Mouse (Mus musculus) CH12.LX (cell line): ENCODE measurements around the gene Ubap2l.
A peak's percentile ranks its signal among the peaks of the same experiment; 100 is the strongest.

Source experiments
- BHLHE40 ChIP-seq: IDR thresholded peaks from 2 replicates; pipeline ENCODE4 v1.6.1; 2011; ENCODE audit warnings: mild to moderate bottlenecking, low read depth, low read length, improper control_type of control experiment
- CHD2 ChIP-seq: IDR thresholded peaks from 2 replicates; pipeline ENCODE4 v1.6.1; 2011; ENCODE audit warnings: low read length, improper control_type of control experiment
- CTCF ChIP-seq, 2 experiments: IDR thresholded peaks in 1 of 2; conservative IDR thresholded peaks in 1 of 2; 2 replicates each; pipeline ENCODE4 v1.5.1; 2011 to 2012; ENCODE audit warnings: low read depth in 2 of 2, low read length in 2 of 2, improper control_type of control experiment in 1 of 2, inconsistent platforms in 1 of 2, mild to moderate bottlenecking in 1 of 2, moderate library complexity in 1 of 2
- EP300 ChIP-seq: IDR thresholded peaks from 2 replicates; pipeline ENCODE4 v1.6.1; 2011; ENCODE audit warnings: low read length, improper control_type of control experiment
- ETS1 ChIP-seq: conservative IDR thresholded peaks from 2 replicates; pipeline ENCODE4 v1.6.1; 2012; ENCODE audit warnings: low read depth, mild to moderate bottlenecking, inconsistent platforms, low read length, improper control_type of control experiment, moderate library complexity
- HCFC1 ChIP-seq: IDR thresholded peaks from 2 replicates; pipeline ENCODE4 v1.6.1; 2012; ENCODE audit warnings: low read depth, mild to moderate bottlenecking, inconsistent platforms, low read length, improper control_type of control experiment
- JUN ChIP-seq: IDR thresholded peaks from 2 replicates; pipeline ENCODE4 v1.6.1; 2011; ENCODE audit warnings: low read depth, mild to moderate bottlenecking, low read length, improper control_type of control experiment, moderate library complexity; ENCODE audit not compliant: insufficient read depth
- MEF2A ChIP-seq: IDR thresholded peaks from 2 replicates; pipeline ENCODE4 v1.6.1; 2014; ENCODE audit warnings: low read depth, mild to moderate bottlenecking, inconsistent platforms, low read length, improper control_type of control experiment, borderline replicate concordance
- POLR2A ChIP-seq: IDR thresholded peaks from 2 replicates; pipeline ENCODE4 v1.6.1; 2011; ENCODE audit warnings: low read depth, mild to moderate bottlenecking, improper control_type of control experiment, low read length
- RCOR1 ChIP-seq: conservative IDR thresholded peaks from 2 replicates; pipeline ENCODE4 v1.6.1; 2012; ENCODE audit warnings: low read depth, mild to moderate bottlenecking, inconsistent platforms, low read length, improper control_type of control experiment
- TBP ChIP-seq: conservative IDR thresholded peaks from 2 replicates; pipeline ENCODE4 v1.6.1; 2011; ENCODE audit warnings: low read depth, low read length, improper control_type of control experiment
- ZNF384 ChIP-seq: IDR thresholded peaks from 2 replicates; pipeline ENCODE4 v1.6.1; 2012; ENCODE audit warnings: low read depth, low read length, improper control_type of control experiment, inconsistent platforms

DNA sequence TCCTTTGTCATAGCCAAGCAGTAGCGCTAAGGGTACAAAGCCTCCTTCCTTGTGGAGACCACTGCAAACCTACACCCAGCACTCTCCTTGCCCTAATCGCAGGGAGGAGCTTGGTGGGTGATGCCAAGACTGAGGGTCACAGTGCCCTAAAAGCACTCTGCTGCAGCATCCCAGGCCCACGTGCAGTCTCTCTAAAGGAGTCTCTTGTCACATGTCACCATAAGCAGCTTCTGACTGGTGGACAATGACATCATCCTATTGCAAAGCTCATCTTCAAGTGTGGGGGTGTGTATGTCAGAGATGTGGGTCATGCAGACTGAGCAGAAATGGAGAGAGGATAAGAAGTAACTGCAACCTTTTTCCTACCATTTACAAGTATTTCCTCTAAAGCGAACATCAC lies 93.0 kb downstream of the Ubap2l start:
- TF ChIP-seq CTCF (conservative IDR thresholded peaks at IDR 0.05 in 1 of 2, IDR thresholded peaks at IDR 0.05 in 1 of 2; ENCODE audit: low read depth in 2 of 2, low read length in 2 of 2) (no peak), JUN (peak; percentile 77), ETS1 (no peak), EP300 (no peak), CHD2 (no peak), MEF2A (no peak), BHLHE40 (peak; percentile 59), POLR2A (no peak), ZNF384 (no peak), TBP (no peak), RCOR1 (no peak), HCFC1 (no peak)
